Mouse (Mus musculus): ENCODE measurements around the gene Stim1. TPM values are rescaled to one million over a fixed set of nuclear protein-coding genes. Genes with fewer than 3 reads are reported as not detected.

Stim1 gene
- polyA plus RNA-seq, 1 experiment from 2014 or later = 16.8 TPM

DNA sequence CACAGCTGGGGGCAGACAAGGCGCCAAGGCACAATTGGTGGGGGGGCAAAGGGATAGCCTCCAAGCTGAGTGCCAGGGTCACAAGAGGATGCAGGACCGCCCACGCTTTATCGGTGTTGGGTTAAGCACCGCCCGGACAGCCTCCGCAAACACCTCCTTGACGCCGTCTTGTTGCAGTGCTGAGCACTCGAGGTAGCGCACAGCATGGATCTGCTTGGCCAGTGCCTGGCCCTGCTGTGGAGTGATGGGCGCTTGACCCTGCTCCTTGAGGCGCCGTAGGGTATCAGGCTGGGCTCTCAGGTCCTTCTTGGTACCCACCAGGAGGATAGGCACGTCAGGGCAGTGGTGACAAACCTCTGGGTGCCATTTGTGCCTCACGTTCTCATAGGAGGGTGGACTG is 28.0 kb upstream of the Stim1 start:
- no peak overlapping the region for H3K4me2 ChIP-seq
- H3K27me3 ChIP-seq (replicated peaks) = no peaks in the 10 kb centered on the region
- peaks cover 74% of the 10 kb centered on the region for H3K36me3 ChIP-seq
- no peak overlapping the region for H3K9ac ChIP-seq
- no peak overlapping the region for H3K27ac ChIP-seq (ENCODE audit: poor library complexity, severe bottlenecking)
- no peak for ATAC-seq (ENCODE audit: insufficient number of reproducible peaks, low FRiP score)
- H3K4me3 ChIP-seq = no peak overlapping the region
- H3K4me1 ChIP-seq (replicated peaks) = peaks cover 29% of the 10 kb centered on the region
- 84% methylated on average over 16 of the region's 16 CpGs for WGBS
- H3K9me3 ChIP-seq (replicated peaks) = no peaks in the 10 kb centered on the region

DNA sequence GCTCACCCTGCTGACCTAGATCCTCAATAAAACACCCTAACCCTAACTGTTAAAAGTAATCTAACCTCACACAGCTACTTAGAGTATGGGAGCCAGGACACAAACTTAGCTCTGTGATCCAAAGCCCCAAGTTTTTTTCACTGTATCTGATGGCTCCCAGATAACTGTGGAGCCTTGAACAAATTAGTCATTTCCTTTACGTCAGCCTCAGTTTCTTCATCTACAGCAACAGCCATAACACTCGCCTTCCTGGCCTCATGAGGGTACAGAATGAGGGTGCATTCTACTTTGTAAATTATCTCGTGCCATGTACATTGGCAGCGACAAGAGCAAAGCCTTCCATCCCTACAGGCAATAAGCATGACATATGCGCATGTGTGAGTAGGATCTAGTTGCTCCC is 25.2 kb upstream of the Stim1 start:
- peaks cover 56% of the 10 kb centered on the region for H3K4me1 ChIP-seq (replicated peaks)
- no peak overlapping the region for H3K4me2 ChIP-seq
- ATAC-seq (ENCODE audit: insufficient number of reproducible peaks, low FRiP score) = no peak
- no peak overlapping the region for H3K9ac ChIP-seq
- peaks cover 46% of the 10 kb centered on the region for H3K36me3 ChIP-seq
- no peaks in the 10 kb centered on the region for H3K9me3 ChIP-seq (replicated peaks)
- H3K27ac ChIP-seq (ENCODE audit: poor library complexity, severe bottlenecking) = no peak overlapping the region
- 69% methylated on average over 5 of the region's 5 CpGs for WGBS
- no peaks in the 10 kb centered on the region for H3K27me3 ChIP-seq (replicated peaks)
- no peak overlapping the region for H3K4me3 ChIP-seq

DNA sequence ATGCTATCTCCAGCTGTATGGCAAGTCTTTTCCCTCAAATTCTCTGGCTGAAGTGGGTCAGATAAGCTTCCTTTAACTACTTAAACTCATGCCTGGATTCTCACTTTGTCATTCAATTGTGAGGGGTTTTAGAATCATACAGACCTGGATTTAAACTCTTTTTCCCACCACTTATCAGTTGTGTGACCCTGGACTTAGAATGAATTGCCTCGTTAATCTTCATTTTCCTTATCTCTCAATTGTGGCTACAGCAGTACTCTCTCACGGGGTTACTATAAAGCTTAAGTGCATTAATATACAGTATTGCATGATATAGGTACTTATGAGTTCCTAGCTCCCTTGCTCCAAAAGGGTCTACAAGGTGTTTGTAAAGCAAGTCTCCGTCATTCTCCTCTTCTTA is 24.7 kb upstream of the Stim1 start:
- Histone ChIP-seq H3K27ac (ENCODE audit: poor library complexity, severe bottlenecking) (no peak overlapping the region), H3K4me3 (no peak overlapping the region), H3K36me3 (peaks cover 40% of the 10 kb centered on the region), H3K27me3 (replicated peaks) (no peaks in the 10 kb centered on the region), H3K4me1 (replicated peaks) (peaks cover 62% of the 10 kb centered on the region), H3K9ac (no peak overlapping the region), H3K9me3 (replicated peaks) (no peaks in the 10 kb centered on the region), H3K4me2 (no peak overlapping the region)
- WGBS = 36% methylated on average over 3 of the region's 3 CpGs
- no peak for ATAC-seq (ENCODE audit: insufficient number of reproducible peaks, low FRiP score)

DNA sequence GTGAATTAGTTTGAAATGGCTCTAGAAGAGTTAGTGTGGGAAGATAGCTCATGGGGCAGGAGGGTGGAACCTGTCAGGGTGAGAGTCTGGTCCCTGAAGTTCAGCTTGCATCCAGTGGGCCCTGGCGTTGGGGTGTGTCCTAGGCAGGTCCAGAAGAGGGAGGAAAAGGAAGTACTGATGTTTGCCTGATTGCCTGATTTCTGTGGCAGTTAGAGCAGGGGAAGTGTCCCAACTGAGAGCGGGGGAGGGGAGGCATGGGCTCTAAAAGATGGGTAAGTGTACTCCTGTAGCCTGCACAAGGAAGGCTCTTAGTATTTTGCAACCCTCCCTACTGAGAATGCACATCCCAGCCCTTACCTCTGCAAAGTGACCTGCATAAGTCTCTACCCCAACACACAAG is 23.7 kb upstream of the Stim1 start:
- H3K4me2 ChIP-seq = no peak overlapping the region
- H3K9ac ChIP-seq = no peak overlapping the region
- no peak overlapping the region for H3K4me3 ChIP-seq
- peaks cover 31% of the 10 kb centered on the region for H3K36me3 ChIP-seq
- ATAC-seq (ENCODE audit: insufficient number of reproducible peaks, low FRiP score) = no peak
- peaks cover 71% of the 10 kb centered on the region for H3K4me1 ChIP-seq (replicated peaks)
- H3K9me3 ChIP-seq (replicated peaks) = no peaks in the 10 kb centered on the region
- H3K27ac ChIP-seq (ENCODE audit: poor library complexity, severe bottlenecking) = no peak overlapping the region
- H3K27me3 ChIP-seq (replicated peaks) = no peaks in the 10 kb centered on the region
- 61% methylated on average over 2 of the region's 2 CpGs for WGBS

DNA sequence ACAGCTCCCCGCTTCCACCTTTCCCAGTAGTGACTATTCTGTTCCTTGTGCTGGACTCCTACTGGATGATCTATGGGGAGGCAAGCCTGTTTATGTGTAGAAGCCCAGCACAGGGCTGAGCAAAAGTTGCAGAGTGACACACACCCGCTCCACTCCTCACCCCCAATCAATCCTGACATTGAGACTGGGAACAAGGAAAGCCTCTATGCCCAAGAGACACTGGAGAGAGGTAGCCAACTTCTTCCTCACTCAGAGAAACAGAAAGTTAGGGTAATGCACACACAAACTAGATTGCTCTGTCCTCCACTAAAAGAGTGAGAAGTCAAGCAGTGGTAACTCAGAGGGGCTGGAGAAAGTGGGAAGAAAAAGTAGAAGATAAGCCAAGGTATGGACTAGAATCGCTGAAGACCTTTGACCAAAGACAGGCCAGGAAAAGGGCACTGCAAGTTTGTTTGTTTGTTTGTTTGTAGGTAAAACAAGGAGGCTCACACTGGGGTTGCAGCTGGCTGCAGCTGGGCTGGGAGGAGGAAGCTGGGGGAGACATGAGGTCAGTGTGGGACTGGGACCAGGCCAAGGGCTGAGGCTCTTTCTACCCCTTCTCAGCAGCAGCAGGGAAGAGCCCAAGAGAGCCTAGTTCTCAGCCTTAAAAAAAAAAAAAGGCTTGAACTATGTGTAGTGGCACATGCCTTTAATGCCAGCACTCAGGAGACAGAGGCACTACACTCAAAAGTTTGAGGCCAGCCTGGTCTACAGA is 22.6 kb upstream of the Stim1 start:
- no peak overlapping the region for H3K9ac ChIP-seq
- WGBS = 69% methylated on average over 3 of the region's 3 CpGs

DNA sequence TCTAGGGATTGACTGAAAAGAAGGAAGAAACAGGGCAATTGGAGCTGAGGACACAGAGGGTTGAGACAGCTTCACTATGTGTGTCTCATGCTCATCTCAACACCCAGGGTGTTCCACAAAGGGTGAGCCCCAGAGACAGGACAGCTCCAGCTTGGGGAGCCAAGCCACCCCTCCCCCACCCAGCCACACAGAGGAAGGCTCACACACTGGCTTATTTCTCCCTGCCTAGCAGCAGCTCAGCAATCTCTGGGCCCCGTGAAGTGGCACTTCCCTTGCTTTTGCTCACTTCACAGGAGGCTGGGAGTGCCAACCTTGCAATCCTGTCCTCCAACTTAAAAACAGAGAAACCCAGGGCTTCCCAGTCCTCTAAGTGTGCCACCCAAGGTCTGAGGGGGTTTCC is 21.8 kb upstream of the Stim1 start:
- Histone ChIP-seq H3K9ac (peak overlapping the region; percentile 53; the same call in 1 of the 2 replicates), H3K4me3 (no peak overlapping the region), H3K4me1 (replicated peaks) (peaks cover 75% of the 10 kb centered on the region), H3K27ac (ENCODE audit: poor library complexity, severe bottlenecking) (peak overlapping the region; percentile 46; the same call in 1 of the 2 replicates), H3K9me3 (replicated peaks) (no peaks in the 10 kb centered on the region), H3K4me2 (peak overlapping the region; percentile 80), H3K27me3 (replicated peaks) (no peaks in the 10 kb centered on the region), H3K36me3 (peaks cover 12% of the 10 kb centered on the region)
- 4% methylated on average over 1 of the region's 1 CpGs for WGBS
- ATAC-seq (ENCODE audit: insufficient number of reproducible peaks, low FRiP score) = no peak

More for the DNA sequence above, 22.6 kb upstream of the Stim1 start:
- no peak for ATAC-seq (ENCODE audit: insufficient number of reproducible peaks, low FRiP score)
- peak overlapping the region; percentile 38; the same call in 1 of the 2 replicates for H3K27ac ChIP-seq (ENCODE audit: poor library complexity, severe bottlenecking)
- H3K9me3 ChIP-seq (replicated peaks) = no peaks in the 10 kb centered on the region
- H3K36me3 ChIP-seq = peaks cover 20% of the 10 kb centered on the region
- H3K4me1 ChIP-seq (replicated peaks) = peaks cover 75% of the 10 kb centered on the region
- H3K4me2 ChIP-seq = no peak overlapping the region
- H3K27me3 ChIP-seq (replicated peaks) = no peaks in the 10 kb centered on the region
- H3K4me3 ChIP-seq = no peak overlapping the region

DNA sequence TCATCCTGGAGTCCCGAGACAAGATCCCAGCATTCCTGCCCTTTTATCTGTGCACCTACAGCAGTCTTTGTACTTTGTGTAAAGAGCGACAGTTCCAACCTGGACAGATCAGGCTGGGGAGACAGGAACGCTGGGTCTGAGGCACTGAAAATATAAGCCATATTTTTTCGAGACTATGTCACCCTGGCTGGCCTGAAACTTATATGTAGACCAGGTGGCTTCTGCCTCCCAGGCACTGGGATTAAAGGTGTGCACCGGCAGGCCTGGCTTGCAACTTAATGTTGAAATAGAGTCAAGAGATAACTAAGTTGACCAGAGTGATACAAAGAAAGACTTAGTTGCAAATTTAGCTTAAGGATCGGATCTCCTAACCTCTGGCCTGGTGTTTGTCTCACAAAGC is 21.3 kb upstream of the Stim1 start:
- ATAC-seq (ENCODE audit: insufficient number of reproducible peaks, low FRiP score) = no peak
- WGBS = 47% methylated on average over 6 of the region's 6 CpGs
- Histone ChIP-seq H3K4me3 (no peak overlapping the region), H3K4me2 (peak overlapping the region; percentile 80), H3K9ac (peak overlapping the region; percentile 53; the same call in 1 of the 2 replicates), H3K27ac (ENCODE audit: poor library complexity, severe bottlenecking) (peak overlapping the region; percentile 46; the same call in 1 of the 2 replicates), H3K4me1 (replicated peaks) (peaks cover 78% of the 10 kb centered on the region), H3K27me3 (replicated peaks) (no peaks in the 10 kb centered on the region), H3K9me3 (replicated peaks) (no peaks in the 10 kb centered on the region), H3K36me3 (peaks cover 7% of the 10 kb centered on the region)

DNA sequence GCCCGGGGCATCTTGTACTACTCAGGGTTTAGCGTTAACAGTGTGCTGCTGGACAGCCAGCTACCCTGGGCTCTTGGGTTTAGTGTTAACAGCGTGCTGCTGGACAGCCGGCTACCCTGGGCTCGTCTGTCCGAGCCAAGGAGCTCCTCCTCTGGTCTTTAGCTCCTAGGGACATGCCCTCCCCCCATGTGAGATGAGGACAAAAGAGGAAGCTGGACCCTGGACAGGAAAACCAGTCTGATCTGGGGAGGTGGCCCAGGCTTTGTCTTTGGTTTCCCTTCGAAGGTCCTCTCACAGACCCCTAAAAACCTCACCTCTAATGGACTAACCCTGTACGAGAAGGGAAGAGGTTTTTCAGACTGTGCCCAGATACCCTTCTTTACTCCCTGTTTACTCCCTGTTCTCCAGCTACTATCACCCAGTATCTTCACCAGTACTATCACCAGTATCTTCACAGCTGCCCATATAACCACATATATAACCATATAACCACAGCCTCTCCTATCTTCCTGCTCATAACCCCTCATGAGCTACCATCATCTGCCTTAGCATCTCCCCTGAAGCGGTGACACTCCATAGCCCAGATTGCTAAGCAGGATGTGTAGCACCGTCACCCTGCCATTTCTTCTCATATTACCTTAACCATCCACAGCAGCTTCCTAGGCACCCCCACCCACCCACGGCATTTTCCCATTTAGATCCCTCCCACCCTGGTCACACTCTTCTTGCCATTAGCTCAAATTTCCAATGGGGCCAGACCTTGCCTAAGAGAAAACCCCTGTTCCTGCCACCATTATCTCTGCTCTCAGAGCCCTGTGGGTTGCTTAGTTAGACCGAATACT is 20.4 kb upstream of the Stim1 start:
- peak overlapping the region; percentile 86 for H3K4me3 ChIP-seq
- H3K4me1 ChIP-seq (replicated peaks) = peaks cover 74% of the 10 kb centered on the region
- H3K9ac ChIP-seq = peak overlapping the region; percentile 85; the same call in 1 of the 2 replicates
- 44% methylated on average over 12 of the region's 12 CpGs for WGBS
- ATAC-seq (ENCODE audit: insufficient number of reproducible peaks, low FRiP score) = no peak
- 0 out of 2 replicates have a peak, but pooled peaks cover 6% of the 10 kb centered on the region for H3K36me3 ChIP-seq
- no peaks in the 10 kb centered on the region for H3K9me3 ChIP-seq (replicated peaks)
- no peaks in the 10 kb centered on the region for H3K27me3 ChIP-seq (replicated peaks)
- H3K4me2 ChIP-seq = peak overlapping the region; percentile 80
- H3K27ac ChIP-seq (ENCODE audit: poor library complexity, severe bottlenecking) = no peak overlapping the region

DNA sequence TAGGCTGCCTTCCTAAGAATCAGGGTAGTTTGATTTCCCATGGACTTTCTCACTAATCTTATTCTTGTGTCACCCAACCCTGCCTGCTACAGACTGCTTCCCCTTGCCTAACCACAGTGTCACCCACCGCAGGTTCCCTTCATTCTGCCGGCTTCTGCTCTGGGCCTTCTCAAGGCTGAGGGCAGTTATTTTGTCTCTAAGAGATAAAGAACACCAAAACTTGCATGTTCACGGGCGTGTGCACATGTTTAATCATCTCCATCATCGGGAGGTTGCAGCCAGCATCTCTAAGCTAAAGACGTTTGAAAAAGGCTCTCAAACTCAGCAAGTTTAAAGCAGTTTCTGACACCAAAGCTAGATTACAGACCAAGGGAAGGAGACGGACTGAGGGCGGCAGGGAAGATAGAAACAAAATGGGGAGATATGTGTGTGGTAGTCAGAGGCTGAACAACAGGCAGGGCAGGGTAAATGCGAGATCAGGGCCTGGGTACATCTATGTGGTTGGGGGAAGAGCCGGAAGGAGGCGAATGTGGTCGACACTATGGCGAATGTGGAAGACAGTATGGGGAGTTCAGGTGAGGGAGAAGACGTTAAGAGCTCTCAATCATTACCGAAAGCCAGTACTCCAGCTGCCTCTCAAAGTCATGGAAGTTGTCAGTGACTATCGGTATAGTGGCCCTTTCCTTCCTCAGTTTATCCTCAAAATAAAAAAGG is 18.8 kb upstream of the Stim1 start:
- H3K4me3 ChIP-seq = peak overlapping the region; percentile 86
- no peaks in the 10 kb centered on the region for H3K36me3 ChIP-seq
- peak overlapping the region; percentile 98 for H3K27ac ChIP-seq (ENCODE audit: poor library complexity, severe bottlenecking)
- H3K27me3 ChIP-seq (replicated peaks) = no peaks in the 10 kb centered on the region
- peak overlapping the region; percentile 80 for H3K4me2 ChIP-seq
- H3K9me3 ChIP-seq (replicated peaks) = no peaks in the 10 kb centered on the region
- 12% methylated on average over 16 of the region's 16 CpGs for WGBS
- H3K9ac ChIP-seq = peak overlapping the region; percentile 85
- H3K4me1 ChIP-seq (replicated peaks) = peaks cover 58% of the 10 kb centered on the region
- no peak for ATAC-seq (ENCODE audit: insufficient number of reproducible peaks, low FRiP score)

DNA sequence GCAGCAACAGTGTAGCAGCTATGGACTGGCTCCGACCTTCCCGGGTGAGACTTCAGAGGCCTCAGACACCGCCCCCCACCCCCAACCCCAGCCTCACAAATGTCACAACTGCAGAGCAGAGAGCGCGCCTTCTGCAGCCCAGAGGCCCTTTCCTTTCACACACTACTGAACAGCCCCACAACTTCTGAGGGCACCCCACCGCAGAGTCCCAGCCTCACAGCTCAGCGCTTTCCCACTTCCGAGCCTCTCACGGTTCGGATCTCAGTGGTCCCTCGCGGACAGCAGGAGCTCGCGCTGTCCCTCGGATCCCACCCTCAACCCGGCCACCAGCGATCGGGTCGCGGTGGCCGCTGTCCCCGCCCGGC is 18.1 kb upstream of the Stim1 start:
- WGBS = under 1% methylated on average over 23 of the region's 23 CpGs
- peak; percentile 43 for ATAC-seq (ENCODE audit: insufficient number of reproducible peaks, low FRiP score)

More for the DNA sequence above, 18.1 kb upstream of the Stim1 start:
- Histone ChIP-seq H3K9ac (peak overlapping the region; percentile 85), H3K4me1 (replicated peaks) (peaks cover 51% of the 10 kb centered on the region), H3K4me3 (peak overlapping the region; percentile 86), H3K36me3 (no peaks in the 10 kb centered on the region), H3K4me2 (peak overlapping the region; percentile 80), H3K27me3 (replicated peaks) (no peaks in the 10 kb centered on the region), H3K9me3 (replicated peaks) (no peaks in the 10 kb centered on the region), H3K27ac (ENCODE audit: poor library complexity, severe bottlenecking) (peak overlapping the region; percentile 98)

Data from heart, embryonic 12.5 days (tissue).